Mouse (Mus musculus) hindbrain, embryonic 15.5 days (tissue): ENCODE results near the gene Nfat5. TPM values are rescaled to one million over a fixed set of nuclear protein-coding genes. Genes with fewer than 3 reads are reported as not detected.

Experiments used
- ATAC-seq: fragments of 200-750 bp; cut with Nextera tagmentation; 2 replicates; pipeline ENCODE4 v1.8.0; 2017; ENCODE audit warnings: low read depth, moderate number of reproducible peaks, moderate TSS enrichment; ENCODE audit not compliant: low FRiP score
- H3K27ac ChIP-seq: fragments of 300-500 bp; sonication (generic); replicated peaks from 2 replicates; pipeline ENCODE4 v1.5.1; 2015; ENCODE audit warnings: mild to moderate bottlenecking, inconsistent platforms
- H3K27me3 ChIP-seq: fragments of 300-500 bp; sonication (generic); 2 replicates; pipeline ENCODE4 v1.6.1; 2015; ENCODE audit warnings: control low read depth, inconsistent platforms
- H3K36me3 ChIP-seq: fragments of 300-500 bp; sonication (generic); 2 replicates; pipeline ENCODE4 v1.6.1; 2015; ENCODE audit warnings: control low read depth, inconsistent platforms
- H3K4me1 ChIP-seq: fragments of 300-500 bp; sonication (generic); replicated peaks from 2 replicates; pipeline ENCODE4 v1.6.1; 2015; ENCODE audit warnings: control low read depth, inconsistent platforms
- H3K4me2 ChIP-seq: fragments of 300-500 bp; sonication (generic); 2 replicates; pipeline ENCODE4 v1.6.1; 2015; ENCODE audit warnings: moderate library complexity, mild to moderate bottlenecking, inconsistent platforms
- H3K4me3 ChIP-seq: fragments of 300-500 bp; sonication (generic); 2 replicates; pipeline ENCODE4 v1.5.1; 2015; ENCODE audit warnings: mild to moderate bottlenecking, inconsistent platforms
- H3K9ac ChIP-seq: fragments of 300-500 bp; sonication (generic); 2 replicates; pipeline ENCODE4 v1.6.1; 2015; ENCODE audit warnings: inconsistent platforms
- H3K9me3 ChIP-seq: fragments of 300-500 bp; sonication (generic); 2 replicates; pipeline ENCODE4 v1.6.1; 2016; ENCODE audit warnings: control low read depth, inconsistent platforms
- WGBS: fragments of 180-500 bp; shearing (Covaris S2); methylation state at CpG from one replicate; pipeline ENCODE4 v1.1.7; 2015; 5-methylcytosine and 5-hydroxymethylcytosine counted together
- polyA plus RNA-seq: library from polyadenylated mRNA; unstranded; fragments of >200 nt; fragmentation: Nextera tagmentation; extraction: Ambion mirVana; gene quantifications from 2 replicates; pipeline ENCODE4 v1.2.1, GENCODE M21; 2015

The Nfat5 gene
- polyA plus RNA-seq: 9.5 and 11.1 TPM in 2 replicates

GRCm38 (mm10) chr8:107292928-107293601 lies at the start of gene Nfat5:
TSS of gene Nfat5 (plus strand) at chr8:107293470.
- ATAC-seq: peak; percentile 93
- WGBS: 1% methylated on average over 40 of the region's 49 CpGs
- Histone ChIP-seq H3K4me3 (peak within 1 kb of the TSS; percentile 96), H3K27me3 (no peaks in the 10 kb centered on the region), H3K4me1 (peaks cover 22% of the 10 kb centered on the region), H3K9ac (peak within 1 kb of the TSS; percentile 94), H3K27ac (peak within 1 kb of the TSS; percentile 94), H3K9me3 (no peaks in the 10 kb centered on the region), H3K36me3 (no peaks in the 10 kb centered on the region), H3K4me2 (peak within 1 kb of the TSS; percentile 60)

- WGBS: 75% methylated on average over 8 of the region's 8 CpGs
- Histone ChIP-seq H3K27ac (no peak overlapping the region), H3K4me3 (no peak overlapping the region), H3K27me3 (no peaks in the 10 kb centered on the region), H3K4me2 (no peak overlapping the region), H3K36me3 (no peaks in the 10 kb centered on the region), H3K9me3 (no peaks in the 10 kb centered on the region), H3K9ac (no peak overlapping the region), H3K4me1 (no peaks in the 10 kb centered on the region)
- no peak for ATAC-seq
These were observed 49.1 kb upstream of the Nfat5 start for GRCm38 (mm10) chr8:107244218-107244617.

DNA sequence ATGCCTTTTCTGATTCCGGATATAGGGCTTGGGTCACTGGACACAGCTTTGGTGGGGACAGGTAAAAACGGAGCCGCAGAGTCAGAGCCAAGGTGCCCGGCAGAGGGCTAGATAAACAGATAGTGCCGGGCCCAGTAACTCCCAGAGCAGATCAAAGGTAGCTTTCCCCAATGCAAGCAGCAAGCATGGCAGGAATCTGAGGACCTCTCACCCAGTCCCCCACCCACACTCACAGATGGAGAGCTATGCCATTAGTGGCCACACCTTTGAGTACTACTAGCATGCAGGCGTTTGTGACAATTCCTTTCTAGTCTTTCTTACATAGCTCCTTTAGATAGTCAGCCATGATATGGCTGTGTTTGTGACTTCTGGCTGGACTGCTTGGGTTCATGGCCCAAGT lies 44.8 kb upstream of the Nfat5 start:
- no peak for ATAC-seq
- H3K9me3 ChIP-seq: no peaks in the 10 kb centered on the region
- H3K27ac ChIP-seq: no peak overlapping the region
- no peak overlapping the region for H3K9ac ChIP-seq
- no peak overlapping the region for H3K4me3 ChIP-seq
- H3K4me1 ChIP-seq: no peaks in the 10 kb centered on the region
- no peaks in the 10 kb centered on the region for H3K27me3 ChIP-seq
- WGBS: 88% methylated on average over 6 of the region's 6 CpGs
- H3K4me2 ChIP-seq: no peak overlapping the region
- H3K36me3 ChIP-seq: no peaks in the 10 kb centered on the region

GRCm38 (mm10) chr8:107251481-107252104 lies 41.7 kb upstream of the Nfat5 start:
- Histone ChIP-seq H3K27ac (no peak overlapping the region), H3K27me3 (no peaks in the 10 kb centered on the region), H3K36me3 (no peaks in the 10 kb centered on the region), H3K4me2 (no peak overlapping the region), H3K4me1 (no peaks in the 10 kb centered on the region), H3K9ac (no peak overlapping the region), H3K4me3 (no peak overlapping the region), H3K9me3 (no peaks in the 10 kb centered on the region)
- ATAC-seq: no peak
- WGBS: 85% methylated on average over 5 of the region's 5 CpGs

- H3K36me3 ChIP-seq: no peaks in the 10 kb centered on the region
- H3K4me2 ChIP-seq: no peak overlapping the region
- no peak for ATAC-seq
- H3K27me3 ChIP-seq: no peaks in the 10 kb centered on the region
- no peak overlapping the region for H3K4me3 ChIP-seq
- H3K27ac ChIP-seq: no peak overlapping the region
- no peaks in the 10 kb centered on the region for H3K9me3 ChIP-seq
- no peaks in the 10 kb centered on the region for H3K4me1 ChIP-seq
- WGBS: 77% methylated on average over 6 of the region's 6 CpGs
- H3K9ac ChIP-seq: no peak overlapping the region
These were observed 40.1 kb upstream of the Nfat5 start for GRCm38 (mm10) chr8:107253121-107253520.

DNA sequence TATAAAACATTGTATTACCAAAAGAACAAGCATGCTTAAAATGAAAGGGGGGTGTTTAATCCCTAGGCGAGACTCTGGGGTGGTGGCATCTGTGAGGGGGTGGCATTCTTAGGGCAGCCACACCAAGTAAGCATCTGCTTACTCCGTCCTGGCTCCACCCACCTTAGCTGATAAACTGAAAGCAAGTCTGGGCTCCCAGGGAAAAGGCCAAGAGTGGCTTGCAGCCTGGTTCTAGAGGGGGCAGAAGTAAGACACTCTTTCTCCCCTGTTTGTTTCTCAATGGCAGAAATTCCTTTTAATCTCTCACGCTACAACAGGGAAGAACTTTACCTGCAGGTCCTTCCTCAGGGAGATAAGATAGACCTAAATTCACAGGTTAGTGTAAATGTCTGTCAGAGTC lies 38.9 kb upstream of the Nfat5 start:
- no peak overlapping the region for H3K4me3 ChIP-seq
- H3K27ac ChIP-seq: no peak overlapping the region
- no peaks in the 10 kb centered on the region for H3K9me3 ChIP-seq
- no peak for ATAC-seq
- no peaks in the 10 kb centered on the region for H3K4me1 ChIP-seq
- no peaks in the 10 kb centered on the region for H3K27me3 ChIP-seq
- no peaks in the 10 kb centered on the region for H3K36me3 ChIP-seq
- WGBS: 75% methylated on average over 3 of the region's 3 CpGs
- H3K9ac ChIP-seq: no peak overlapping the region
- H3K4me2 ChIP-seq: no peak overlapping the region

- Histone ChIP-seq H3K4me1 (no peaks in the 10 kb centered on the region), H3K36me3 (no peaks in the 10 kb centered on the region), H3K4me3 (no peak overlapping the region), H3K4me2 (no peak overlapping the region), H3K27ac (no peak overlapping the region), H3K9me3 (no peaks in the 10 kb centered on the region), H3K27me3 (no peaks in the 10 kb centered on the region), H3K9ac (no peak overlapping the region)
- no peak for ATAC-seq
- 85% methylated on average over 11 of the region's 11 CpGs for WGBS
These were observed 38.3 kb upstream of the Nfat5 start for GRCm38 (mm10) chr8:107254951-107255457.

DNA sequence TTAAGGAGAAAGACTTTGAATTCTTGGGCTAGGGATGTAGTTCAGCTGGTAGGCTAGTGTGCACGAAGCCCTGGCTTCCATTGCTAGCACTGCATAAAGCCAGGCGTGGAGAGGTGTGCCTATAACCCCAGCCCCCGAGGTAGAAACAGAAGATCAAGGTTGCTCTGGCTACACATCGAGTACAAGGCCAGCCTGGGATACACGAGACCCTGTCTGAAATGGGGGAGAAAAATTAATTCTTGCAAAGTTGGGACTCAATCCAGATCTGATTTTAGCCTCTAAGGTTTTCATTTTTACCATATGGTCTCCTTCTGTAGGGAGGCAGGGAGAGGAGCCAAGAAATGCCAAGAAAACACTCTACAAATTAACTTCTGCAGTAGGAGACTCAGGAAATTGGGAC lies 36.0 kb upstream of the Nfat5 start:
- H3K27ac ChIP-seq: no peak overlapping the region
- H3K9ac ChIP-seq: no peak overlapping the region
- H3K4me1 ChIP-seq: no peaks in the 10 kb centered on the region
- H3K27me3 ChIP-seq: no peaks in the 10 kb centered on the region
- ATAC-seq: no peak
- no peak overlapping the region for H3K4me2 ChIP-seq
- H3K36me3 ChIP-seq: no peaks in the 10 kb centered on the region
- H3K9me3 ChIP-seq: no peaks in the 10 kb centered on the region
- WGBS: 76% methylated on average over 5 of the region's 5 CpGs
- H3K4me3 ChIP-seq: no peak overlapping the region

DNA sequence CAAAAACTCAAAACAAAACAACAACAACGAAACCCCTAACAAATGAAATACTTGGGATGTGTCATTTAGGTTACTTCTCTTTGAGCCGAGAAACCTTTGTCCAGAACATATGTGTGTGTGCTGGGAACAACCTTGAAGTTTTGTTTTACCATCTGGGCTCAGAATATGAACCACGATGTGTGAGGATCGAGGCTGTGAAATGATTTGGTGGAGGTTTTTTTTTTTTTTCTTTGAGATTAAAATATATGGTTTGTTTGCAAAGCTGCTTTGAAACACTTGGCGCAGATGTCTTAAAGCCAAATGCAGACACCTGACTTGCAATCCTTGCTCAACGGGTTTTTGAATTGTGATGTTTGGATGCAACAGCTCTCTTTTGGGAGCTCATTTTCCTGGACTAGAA lies 33.1 kb upstream of the Nfat5 start:
- Histone ChIP-seq H3K9me3 (no peaks in the 10 kb centered on the region), H3K27me3 (no peaks in the 10 kb centered on the region), H3K27ac (no peak overlapping the region), H3K4me2 (no peak overlapping the region), H3K36me3 (no peaks in the 10 kb centered on the region), H3K4me1 (no peaks in the 10 kb centered on the region), H3K4me3 (no peak overlapping the region), H3K9ac (no peak overlapping the region)
- ATAC-seq: no peak
- WGBS: 93% methylated on average over 6 of the region's 6 CpGs

- Histone ChIP-seq H3K36me3 (no peaks in the 10 kb centered on the region), H3K27ac (no peak overlapping the region), H3K4me1 (no peaks in the 10 kb centered on the region), H3K4me2 (no peak overlapping the region), H3K27me3 (no peaks in the 10 kb centered on the region), H3K4me3 (no peak overlapping the region), H3K9me3 (no peaks in the 10 kb centered on the region), H3K9ac (no peak overlapping the region)
- 88% methylated on average over 4 of the region's 4 CpGs for WGBS
- no peak for ATAC-seq
These were observed 32.1 kb upstream of the Nfat5 start for GRCm38 (mm10) chr8:107261172-107261571.

DNA sequence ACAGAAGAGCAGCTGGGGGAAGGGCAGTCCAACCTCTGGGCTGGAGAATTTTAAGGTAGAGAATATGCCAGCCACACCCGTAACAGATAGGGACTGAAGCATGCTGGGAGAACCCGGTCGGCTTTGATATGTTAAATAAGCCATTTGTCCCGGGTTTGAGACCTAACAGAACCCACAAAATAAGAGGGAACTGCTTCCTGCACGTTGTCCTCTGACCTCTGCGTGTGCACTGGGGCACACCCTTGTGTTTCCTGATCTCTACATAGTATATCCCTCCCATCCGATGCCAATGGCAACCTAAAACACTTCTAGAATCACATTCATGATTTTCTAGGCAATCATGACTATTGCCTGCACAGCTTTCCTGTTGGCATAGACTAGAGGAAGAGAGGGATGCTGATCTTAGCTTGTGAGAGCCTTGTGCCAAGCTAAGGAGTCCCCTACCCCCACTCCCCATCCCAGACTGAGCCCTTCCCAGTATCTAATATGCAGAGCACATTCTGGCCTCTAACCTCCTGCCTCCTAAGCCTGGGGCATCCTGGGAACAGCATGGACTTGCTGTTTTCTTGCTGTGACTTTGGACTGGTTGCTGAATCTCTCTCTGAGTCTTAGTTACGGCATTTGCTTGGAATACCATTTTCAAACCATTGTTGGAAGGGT lies 31.1 kb upstream of the Nfat5 start:
- Histone ChIP-seq H3K27ac (no peak overlapping the region), H3K9me3 (no peaks in the 10 kb centered on the region), H3K4me3 (no peak overlapping the region), H3K4me2 (no peak overlapping the region), H3K4me1 (no peaks in the 10 kb centered on the region), H3K27me3 (no peaks in the 10 kb centered on the region), H3K9ac (no peak overlapping the region), H3K36me3 (no peaks in the 10 kb centered on the region)
- ATAC-seq: no peak
- WGBS: 73% methylated on average over 8 of the region's 8 CpGs

GRCm38 (mm10) chr8:107265811-107266210 lies 27.5 kb upstream of the Nfat5 start:
- H3K9me3 ChIP-seq: no peaks in the 10 kb centered on the region
- ATAC-seq: no peak
- H3K4me1 ChIP-seq: no peaks in the 10 kb centered on the region
- H3K36me3 ChIP-seq: no peaks in the 10 kb centered on the region
- H3K27ac ChIP-seq: no peak overlapping the region
- 71% methylated on average over 10 of the region's 10 CpGs for WGBS
- no peak overlapping the region for H3K9ac ChIP-seq
- no peak overlapping the region for H3K4me2 ChIP-seq
- H3K4me3 ChIP-seq: no peak overlapping the region
- H3K27me3 ChIP-seq: no peaks in the 10 kb centered on the region
